Mouse (Mus musculus) embryonic fibroblast, embryonic 13.5 days (primary cell): Measurements from ENCODE around the gene Kif16b.

Source experiments
- CTCF ChIP-seq: IDR thresholded peaks from 2 replicates; pipeline ENCODE4 v1.5.1; 2011; ENCODE audit warnings: mild to moderate bottlenecking, control low read depth, low read length, moderate library complexity, borderline replicate concordance; ENCODE audit not compliant: insufficient read depth
- POLR2A ChIP-seq: IDR thresholded peaks from 2 replicates; pipeline ENCODE4 v1.6.1; 2011; ENCODE audit warnings: low read depth, mild to moderate bottlenecking, control low read depth, low read length, moderate library complexity

- no peak for TF ChIP-seq CTCF
- TF ChIP-seq POLR2A, result no peak
Observed at GRCm38 (mm10) chr2:142646863-142647262, 254.5 kb downstream of the Kif16b start.
